Mouse (Mus musculus): Measurements from ENCODE around the gene Fbxo21. TPM values are rescaled to one million over a fixed set of nuclear protein-coding genes. Genes with fewer than 3 reads are reported as not detected.

Gene Fbxo21
- total RNA-seq, 4 experiments from 2014 or later = 125 to 146 (median 137) TPM

DNA sequence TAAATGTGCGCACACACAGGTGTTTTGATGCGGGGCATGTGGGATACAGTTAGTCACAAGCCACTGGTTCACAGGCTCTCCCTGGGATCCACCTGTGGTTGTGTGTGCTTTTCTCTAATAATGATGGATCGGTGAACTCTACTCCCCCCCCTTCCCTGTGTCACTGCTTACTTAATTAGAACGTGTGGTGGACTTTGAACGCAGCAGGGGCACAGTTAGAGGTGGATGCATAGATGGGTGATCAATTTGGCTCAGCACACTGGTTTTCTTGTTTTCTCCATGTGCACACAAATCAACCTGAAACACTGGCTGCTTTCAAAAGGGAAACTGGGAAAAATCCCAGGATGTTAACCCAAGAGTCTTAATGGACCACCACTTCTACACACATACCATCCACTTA is 2.6 kb downstream of the Fbxo21 start:
- DNase-seq (ENCODE audit: low spot score in 2 of 2) = no peak

DNA sequence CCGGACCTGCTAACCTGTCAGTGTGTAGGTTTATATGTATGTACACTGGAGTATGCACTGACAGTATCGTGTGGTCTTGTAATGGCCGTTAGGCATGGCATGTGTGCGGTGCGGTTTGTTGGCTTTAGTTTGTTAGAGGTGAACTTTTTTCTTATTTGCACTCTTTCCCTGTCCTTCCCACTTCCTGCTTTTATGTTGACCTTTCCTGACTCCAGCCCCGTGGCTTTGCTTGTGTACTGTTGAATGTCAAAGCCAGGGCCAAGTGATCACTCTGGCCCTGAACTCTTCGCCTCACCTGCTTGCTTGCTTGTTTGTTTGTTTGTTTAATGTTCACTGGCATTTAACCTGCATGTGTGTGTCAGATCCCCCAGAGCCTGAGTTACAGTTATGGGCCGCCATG is 4.4 kb downstream of the Fbxo21 start:
- DNase-seq (ENCODE audit: low spot score in 2 of 2) = no peak

DNA sequence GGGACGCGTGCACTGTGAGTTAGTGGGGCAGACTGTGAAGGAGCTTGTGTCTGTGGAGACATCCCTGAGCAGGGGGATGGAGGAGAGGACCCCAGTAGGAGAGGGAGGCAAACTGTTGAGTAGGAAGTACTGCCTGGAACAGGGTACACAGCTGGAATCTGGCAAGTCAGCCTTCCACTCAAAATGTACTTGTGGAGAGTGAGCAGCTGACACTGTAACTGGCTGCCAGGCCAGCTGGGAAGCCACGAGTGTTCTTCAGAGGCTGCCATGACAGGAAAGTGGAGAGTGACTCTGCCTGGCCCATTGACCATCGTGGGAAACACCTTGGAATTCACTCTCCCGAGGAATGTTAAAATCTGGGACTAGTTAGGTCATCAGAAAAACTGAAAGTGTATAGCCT is 5.4 kb downstream of the Fbxo21 start:
- no peak for DNase-seq (ENCODE audit: low spot score in 2 of 2)

DNA sequence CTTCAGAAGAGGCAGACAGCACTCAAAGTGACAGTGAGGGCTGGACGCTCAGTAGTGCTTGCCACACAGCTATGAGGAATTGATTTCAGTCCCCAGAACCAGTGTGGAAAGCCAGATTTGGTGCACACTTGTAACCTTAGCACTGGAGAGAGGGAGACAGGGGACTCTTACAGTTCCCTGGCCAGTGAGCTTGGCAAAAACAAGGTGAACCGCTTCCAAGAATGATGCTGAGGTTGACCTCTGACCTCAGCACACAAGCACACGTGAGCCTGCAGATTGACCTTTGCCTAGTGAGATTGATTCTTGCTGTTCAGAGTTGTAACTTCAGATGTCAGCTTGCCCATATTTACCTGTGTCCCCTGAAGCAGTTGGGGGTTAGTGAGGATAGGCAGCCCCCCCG is 9.8 kb downstream of the Fbxo21 start:
- no peak for DNase-seq (ENCODE audit: low spot score in 2 of 2)

DNA sequence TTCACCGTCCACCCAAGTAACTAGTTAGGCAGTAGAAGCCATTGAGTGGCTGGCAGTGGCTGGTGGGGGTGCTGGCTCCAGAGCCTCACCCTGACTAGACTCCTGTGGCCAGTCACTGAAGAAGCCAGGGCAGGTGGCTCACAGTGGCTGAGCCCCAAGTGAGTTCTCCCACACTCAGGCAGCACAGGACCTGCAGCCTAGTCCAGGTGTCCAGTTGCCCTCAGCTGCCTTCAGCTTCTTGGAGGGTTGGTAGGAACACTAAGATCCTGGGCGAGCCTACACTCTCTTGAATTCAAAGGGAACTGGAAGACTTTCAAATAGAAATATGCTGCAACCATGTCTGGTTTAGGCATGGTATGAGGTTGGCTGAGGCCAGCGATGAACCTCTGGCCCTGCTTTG is 11.4 kb downstream of the Fbxo21 start:
- no peak for DNase-seq (ENCODE audit: low spot score in 2 of 2)

DNA sequence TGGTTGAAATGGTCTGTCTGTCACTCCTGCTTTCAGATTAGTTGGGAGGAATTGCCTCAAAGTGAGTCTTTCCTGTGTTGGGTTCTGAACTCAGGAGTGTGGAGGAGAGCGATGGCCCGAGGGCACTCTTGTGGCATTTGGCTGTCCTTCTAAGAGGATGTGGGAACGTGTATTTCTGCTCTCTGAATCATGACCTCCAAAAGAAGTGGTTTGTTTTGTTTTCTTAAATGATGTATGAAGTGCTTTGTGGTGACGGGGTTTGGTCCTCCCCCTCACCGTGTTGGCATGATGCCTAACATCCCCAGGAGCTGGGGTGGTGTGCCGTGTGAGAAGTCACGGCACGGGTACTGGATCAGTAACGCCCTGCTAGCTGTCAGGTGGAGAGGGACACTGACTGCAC is 11.8 kb downstream of the Fbxo21 start:
- no peak for DNase-seq (ENCODE audit: low spot score in 2 of 2)

DNA sequence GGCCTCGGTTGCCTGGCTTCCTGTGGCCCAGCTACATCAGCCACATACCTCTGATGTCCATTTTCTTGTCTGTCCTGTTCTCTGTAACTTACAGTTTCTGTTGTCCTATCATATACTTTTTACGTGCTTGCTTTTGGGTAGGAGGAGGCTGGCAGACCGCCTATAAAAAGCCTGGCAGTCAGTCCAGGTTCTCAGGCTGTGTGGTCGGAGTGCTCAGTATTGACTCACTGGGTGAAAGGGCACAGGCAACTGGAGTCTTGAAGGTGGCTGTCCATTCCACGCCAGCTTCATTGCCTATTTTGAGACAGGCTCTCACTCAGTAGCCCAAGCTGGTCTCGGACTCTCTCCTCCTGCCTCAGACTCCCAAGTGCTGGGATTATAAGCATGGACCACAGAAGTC is 13.2 kb downstream of the Fbxo21 start:
- DNase-seq (ENCODE audit: low spot score in 2 of 2) = no peak

DNA sequence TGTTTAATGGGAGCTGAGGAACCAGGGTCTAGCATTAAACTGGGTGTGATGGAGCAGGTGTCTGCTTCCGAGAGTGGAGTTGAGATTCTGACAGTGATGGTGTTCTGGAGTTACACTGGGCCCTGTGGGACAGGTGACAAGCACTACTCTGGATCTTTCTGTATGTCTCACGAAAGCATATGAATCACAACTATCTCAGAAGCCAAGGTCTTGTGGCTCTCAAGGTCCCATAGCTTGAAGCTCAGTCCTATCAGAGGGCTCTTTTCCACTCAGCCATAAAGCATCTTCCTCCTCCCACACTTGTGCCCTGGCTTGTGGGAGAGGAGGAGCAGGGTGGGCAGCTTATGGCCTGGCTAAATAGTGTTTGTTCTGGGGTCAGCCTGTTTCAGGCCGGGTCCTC is 14.4 kb downstream of the Fbxo21 start:
- no peak for DNase-seq (ENCODE audit: low spot score in 2 of 2)

DNA sequence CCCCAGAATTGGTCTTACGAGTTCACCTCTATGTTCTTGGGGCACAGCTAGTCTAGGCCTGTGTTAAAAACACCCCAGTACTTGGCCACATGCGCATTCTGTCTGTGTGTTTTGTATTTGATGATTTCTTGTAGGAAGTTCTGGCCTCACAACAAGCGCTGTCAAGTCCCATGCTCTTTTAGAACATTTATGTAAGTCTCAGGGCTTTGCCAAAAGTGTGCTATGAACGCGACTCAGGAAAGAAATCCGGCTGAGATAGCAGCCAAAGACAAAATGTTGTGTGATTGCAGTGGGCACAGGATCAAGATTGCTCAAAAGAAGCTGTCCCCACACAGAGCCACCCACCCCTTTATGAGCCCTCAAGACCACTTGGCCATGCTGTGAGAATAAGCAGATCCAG is 17.0 kb downstream of the Fbxo21 start:
- DNase-seq (ENCODE audit: low spot score in 2 of 2) = peak in 1 of 2 experiments; percentile 42

DNA sequence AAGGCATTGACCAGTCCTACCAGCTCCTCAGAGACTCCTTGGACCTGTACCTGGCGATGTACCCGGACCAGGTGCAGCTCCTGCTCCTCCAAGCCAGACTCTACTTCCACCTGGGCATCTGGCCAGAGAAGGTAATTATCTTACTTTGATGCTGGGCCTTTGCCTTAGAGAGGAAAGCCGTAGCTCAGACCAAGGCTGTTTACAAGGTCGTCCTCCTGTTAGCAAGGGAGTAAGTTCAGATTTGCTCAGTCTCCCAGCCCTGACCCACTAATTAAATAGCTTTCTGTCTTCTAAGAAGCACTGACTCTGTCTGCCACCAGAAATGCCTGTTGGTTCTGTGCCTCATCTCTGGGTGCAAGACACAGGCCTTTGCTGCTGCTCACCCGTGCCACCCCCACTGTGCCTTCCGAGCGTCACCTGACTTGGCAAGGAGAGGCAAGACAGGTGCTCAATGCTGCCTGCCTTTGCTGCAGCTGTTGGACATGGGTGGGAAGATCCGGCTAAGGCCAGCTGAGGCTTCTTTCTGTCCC is 18.9 kb downstream of the Fbxo21 start:
- no peak for DNase-seq (ENCODE audit: low spot score in 2 of 2)

DNA sequence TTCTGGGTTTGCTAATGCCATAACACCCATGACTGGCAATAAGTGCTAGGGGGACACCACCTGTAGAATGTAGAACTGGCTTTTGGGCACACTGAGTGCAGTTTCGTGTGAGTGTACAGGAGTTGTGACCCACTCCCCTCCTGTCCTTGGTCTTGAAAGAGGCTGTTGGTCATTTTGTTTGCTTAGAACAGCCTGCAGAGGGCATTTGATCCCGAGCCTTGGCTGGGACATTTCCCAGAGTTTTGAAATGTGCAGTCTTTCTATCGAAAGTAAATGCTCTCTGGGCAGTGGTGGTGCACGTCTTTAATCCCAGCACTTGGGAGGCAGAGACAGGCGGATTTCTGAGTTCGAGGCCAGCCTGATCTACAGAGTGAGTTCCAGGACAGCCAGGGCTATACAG is 19.4 kb downstream of the Fbxo21 start:
- no peak for DNase-seq (ENCODE audit: low spot score in 2 of 2)

DNA sequence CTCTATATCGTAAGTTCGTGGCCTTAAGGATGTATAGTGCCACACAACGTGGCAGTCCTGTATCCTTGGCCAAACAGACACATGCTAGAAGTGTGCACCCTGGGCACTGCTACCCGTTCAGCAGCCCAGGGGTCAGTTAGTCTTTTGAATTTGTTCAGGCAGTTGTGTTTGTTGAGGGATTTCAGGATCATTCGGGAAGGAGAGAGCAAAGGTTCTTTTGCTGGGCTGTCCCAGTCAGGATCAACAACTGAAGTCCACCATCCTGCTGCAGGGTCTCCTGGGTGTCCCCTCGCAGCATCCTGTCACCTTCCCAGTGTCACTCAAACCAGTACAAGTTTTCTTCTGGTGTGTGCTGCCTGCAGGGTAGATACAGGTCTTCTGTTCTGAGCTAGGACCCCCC is 20.1 kb downstream of the Fbxo21 start:
- DNase-seq (ENCODE audit: low spot score in 2 of 2) = no peak

DNA sequence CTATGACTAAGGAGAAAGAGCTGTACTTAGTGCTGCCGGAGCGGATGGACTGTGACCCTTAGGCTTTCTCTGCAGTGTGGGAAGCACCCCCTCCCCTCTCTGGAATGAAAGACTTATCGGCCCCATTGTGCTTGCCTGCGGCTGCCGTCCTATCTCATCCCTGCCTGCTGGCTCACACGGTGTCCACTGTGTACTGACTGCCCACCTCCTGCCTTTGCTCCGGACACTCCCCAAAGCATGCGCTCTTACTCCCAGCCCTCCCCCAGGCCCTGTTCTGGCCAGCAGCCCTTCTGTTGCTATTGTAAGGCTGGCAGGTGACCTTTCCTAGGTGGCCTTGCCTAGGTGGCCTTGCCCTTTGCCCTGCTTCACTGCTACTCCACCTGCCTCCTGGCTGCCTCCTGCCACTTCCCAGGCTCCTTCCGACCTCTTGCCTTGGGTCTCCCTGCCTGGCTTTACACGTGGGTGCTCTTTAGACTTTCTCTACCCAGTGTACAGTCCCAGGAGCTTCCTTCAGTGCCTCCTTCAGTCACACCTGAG is 21.0 kb downstream of the Fbxo21 start:
- DNase-seq (ENCODE audit: low spot score in 2 of 2) = no peak

DNA sequence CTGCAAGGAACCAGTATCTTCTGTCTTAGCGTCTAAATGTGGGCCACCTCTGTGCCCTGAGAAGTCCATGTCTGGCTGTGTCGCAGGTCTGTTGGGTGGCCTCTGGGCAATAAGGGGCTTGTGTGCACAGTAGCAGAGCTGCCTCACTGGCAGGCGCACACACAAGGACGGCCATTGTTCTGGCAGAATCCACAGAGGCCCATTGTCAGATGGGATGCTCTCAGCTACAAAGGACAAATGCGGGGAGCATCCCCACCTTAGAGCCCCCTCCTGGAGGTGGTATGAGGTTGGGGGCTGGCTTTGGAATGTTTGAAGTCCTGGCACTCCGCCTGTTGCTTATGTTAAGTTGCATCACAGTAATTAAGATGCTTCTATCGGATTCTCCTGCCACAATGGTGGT is 22.5 kb downstream of the Fbxo21 start:
- DNase-seq (ENCODE audit: low spot score in 2 of 2) = no peak

DNA sequence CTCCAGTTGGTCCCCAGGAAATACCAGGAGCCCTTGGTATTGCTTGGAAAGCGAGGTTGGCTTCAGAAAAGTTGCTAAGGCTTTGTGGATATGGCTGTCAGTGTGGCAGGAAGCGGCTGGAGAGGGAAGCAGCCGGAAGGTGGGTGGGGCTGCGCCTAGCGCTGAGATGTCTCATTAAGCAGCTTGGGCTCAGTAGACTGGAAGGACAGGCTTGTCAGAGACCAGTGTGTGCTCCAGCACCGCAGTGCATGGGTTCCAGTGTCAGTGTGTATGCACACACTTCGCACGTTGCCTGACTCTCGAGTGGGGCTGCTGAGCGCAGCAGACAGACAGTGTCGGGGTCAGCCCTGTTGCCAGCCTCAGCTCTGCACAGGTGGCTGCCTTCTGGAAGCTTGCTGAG is 23.1 kb downstream of the Fbxo21 start:
- DNase-seq (ENCODE audit: low spot score in 2 of 2) = peak in 1 of 2 experiments; percentile 61

DNA sequence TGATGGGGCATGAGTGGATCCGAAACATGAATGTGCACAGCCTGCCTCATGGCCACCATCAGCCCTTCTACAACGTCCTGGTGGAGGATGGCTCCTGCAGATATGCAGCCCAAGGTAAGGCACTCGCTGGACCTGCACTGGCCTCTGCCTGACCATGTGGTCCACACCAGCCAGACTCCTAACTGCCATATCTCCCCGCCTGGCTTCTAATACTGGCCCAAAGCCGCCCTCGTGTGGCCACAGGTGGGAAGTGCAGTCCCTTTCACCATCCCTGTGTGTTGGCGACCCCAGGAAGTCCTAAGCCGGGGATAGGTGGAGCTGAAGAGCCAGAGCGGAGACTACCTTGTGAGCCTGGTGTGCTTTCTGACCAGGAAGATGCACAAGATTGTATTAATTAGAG is 25.5 kb downstream of the Fbxo21 start:
- peak in 1 of 2 experiments; percentile 72 for DNase-seq (ENCODE audit: low spot score in 2 of 2)

DNA sequence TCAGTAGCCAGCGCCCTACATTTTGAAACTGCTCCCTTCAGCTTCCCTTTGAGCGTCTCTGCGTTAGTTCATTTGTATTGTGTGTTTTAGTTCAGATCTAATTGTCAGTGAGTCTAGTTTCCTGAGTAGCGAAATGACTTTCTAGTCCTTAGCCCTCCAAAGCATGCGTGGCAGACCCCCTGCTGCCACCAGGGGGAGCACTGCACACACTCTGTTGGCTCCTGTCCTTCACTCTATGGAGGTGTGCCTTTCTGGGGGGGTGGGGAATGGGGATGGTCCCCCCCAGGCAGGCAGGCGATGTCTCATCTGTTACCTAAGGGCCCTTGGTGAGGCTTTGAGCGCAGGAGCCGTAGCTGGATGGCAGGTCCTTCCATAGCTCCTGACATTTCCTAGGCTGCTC is 28.1 kb downstream of the Fbxo21 start:
- DNase-seq (ENCODE audit: low spot score in 2 of 2) = peak in 1 of 2 experiments; percentile 67

DNA sequence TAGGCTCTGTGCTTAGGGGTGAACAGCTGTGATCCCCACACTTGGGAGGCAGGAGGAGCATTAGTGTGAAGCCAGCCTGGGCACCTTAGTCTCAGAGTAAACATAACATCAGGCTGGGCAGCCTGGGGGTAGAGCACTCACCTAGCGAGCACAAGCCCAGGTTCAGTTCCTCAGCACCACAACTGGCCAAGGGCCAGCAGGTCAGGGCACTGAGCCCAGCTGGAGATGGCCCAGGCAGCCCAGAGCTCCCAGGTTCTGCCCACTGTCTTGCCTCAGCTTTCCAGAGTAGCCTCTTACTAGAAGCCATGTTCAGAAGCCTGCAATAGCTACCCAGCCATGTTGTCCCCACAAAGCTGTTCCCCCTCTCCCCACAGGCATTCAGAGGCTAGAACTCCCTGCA is 29.2 kb downstream of the Fbxo21 start:
- no peak for DNase-seq (ENCODE audit: low spot score in 2 of 2)

DNA sequence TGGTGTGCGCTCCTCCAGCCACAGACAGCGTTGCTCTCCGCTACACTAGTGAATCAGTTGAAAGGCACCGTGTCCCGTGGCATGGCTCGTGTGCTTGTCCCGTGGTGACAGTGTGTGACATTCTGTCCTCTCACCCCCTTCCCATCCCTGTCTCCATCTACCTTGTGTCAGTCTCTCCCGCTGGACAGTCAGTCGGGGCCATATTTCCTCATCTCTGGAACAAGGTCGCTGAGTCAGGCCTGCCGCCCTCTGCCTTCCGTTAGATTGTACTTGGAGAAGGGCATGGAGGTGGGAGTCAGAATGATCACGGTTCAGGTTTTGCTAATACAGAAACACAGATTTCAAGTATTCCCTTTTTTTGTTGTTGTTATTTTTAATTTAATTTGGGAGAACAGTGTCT is 31.8 kb downstream of the Fbxo21 start:
- no peak for DNase-seq (ENCODE audit: low spot score in 2 of 2)

DNA sequence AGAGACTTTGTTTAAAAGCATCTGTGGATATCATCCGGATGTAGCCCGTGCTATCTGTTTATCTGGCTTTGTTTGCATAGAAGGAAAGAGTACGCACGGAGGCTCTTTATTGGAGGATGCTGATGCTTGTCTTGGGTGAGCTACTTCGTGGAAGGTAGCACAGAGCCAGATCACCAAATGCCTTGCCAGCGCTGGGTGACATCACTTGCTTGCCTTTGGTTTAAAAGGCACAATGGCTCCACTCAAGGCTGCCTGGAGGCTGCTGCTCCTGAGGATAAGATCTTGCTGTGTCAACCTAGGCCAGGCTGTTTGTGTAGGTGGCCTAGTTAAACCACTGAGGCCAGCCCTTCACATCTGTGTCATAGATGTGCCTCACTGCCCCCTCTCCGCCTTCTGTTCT is 34.3 kb downstream of the Fbxo21 start:
- DNase-seq (ENCODE audit: low spot score in 2 of 2) = no peak

DNA sequence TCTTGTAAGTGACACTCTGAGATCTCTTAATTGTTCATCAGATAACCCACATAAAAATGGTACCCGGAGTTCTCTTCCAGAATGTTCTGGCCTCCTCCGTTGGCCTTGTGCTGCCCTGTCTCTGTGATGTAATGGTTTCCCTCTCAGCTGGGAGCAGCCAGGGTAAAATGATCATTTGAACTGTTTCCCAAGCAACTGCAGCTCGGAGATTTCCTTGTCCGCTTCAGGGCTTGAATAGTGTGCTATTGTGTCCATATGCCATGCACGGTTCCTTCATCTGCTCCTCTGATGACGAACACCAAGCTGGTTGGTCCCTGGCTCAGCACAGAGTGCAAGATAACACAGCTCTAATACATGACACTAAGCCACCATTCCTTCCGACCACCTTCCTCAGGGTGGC is 35.3 kb downstream of the Fbxo21 start:
- no peak for DNase-seq (ENCODE audit: low spot score in 2 of 2)

DNA sequence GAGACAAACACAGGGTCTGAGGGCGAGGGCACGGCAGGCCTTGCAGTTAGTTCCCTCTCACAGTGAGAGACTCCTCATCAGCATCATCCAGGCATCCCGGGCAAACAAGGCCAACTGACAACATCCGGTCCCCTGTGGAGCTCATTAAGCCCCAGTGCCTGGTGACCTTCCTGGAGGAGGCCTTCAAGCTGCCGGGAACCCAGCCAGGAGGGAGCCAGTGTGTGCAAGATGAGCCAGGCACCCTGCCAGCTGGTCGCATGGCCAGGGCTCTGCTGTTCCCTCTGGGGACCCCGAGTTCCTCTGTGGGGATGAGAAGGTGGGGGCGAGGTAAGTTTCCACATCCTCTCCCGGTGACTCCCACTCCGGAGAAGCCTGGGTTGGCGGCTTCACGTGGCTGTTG is 38.5 kb downstream of the Fbxo21 start:
- no peak for DNase-seq (ENCODE audit: low spot score in 2 of 2)

DNA sequence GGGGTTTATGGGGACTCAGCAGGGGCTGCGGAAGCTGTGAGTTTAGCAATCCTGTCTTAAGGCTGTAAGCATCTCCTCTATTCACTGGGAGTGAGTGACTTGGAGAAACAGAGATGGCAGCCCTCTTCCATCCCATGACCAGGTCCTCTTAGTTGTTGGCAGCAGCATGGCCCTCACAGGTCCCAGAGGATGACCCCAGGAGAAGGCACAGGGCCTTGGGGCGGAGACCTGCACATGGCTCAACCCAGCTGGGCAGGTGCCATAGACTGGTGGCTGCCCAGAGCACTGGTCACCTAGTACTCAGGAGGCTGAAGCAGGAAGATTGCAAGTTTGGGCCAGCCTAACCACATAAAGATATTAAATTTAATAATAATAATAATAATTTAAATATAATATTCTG is 39.1 kb downstream of the Fbxo21 start:
- DNase-seq (ENCODE audit: low spot score in 2 of 2) = no peak

DNA sequence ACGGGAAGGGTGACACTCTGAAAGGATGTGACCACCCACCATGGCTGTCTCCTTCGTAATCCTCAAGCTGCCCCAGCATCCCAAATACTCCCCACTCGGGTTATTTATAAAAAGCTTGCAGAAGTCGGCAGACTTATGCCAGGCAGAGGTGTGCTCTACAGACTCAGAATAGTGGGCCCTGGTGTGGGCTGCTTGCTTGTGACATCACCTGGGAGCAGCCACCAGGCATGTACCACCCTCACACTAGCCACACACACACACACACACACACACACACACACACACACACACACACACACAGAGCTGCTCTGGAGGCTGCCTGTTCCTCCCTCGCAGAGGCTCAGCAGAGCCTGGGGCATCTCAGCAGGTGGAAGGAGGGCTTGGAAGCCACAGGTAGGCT is 41.0 kb downstream of the Fbxo21 start:
- DNase-seq (ENCODE audit: low spot score in 2 of 2) = no peak
